Mouse (Mus musculus): ENCODE measurements around the gene Arfrp1.

DNA sequence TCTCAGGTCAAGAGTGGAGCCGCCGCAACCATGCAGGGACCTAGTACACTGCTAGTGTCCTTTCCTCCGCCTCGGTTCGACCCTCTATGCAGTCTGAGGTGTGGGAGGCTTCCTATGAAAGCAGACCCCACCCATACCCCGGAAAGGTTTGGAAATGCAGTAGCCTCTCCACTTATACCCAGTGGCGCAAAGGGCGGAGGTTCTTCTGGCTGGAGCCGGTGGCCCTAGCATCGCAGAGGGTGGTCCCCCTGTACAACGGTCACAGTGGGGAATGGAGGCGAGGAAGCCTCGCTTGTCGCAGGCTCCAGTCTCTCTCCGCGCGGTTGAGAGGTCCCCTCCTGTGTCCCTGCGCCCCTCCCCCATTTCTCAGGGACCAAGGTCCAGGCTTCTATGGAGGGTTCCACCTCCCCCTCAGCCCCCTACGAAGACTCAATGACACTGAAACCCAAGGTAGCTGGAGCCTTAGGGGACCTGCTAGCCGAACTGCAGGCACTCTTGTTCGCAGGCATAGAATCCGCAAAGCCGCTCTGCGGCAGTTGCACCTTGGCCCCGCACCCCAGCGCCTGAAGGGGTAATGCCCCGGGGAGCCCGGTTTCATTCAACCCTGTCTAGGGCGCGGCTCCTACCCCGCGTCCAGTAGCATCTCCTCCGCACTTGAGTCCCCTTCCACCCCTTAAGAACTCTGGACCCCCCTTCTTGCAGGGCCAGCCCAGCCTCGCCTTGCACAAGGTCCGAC lies 51.7 kb downstream of the Arfrp1 start:
- TF ChIP-seq USF1 (IDR thresholded peaks at IDR 0.05; ENCODE audit: low read depth), result no peak
- TF ChIP-seq POLR2A (IDR thresholded peaks at IDR 0.05; ENCODE audit: insufficient read length, low read depth), result no peak
